Mouse (Mus musculus) left cerebral cortex, adult 11 months (tissue): ENCODE data around the gene Ercc6.

Source experiments
- DNase-seq: peaks from one replicate; pipeline ENCODE4 v3.0.0; 2022; ENCODE audit warnings: low spot score

Gene Ercc6

DNA sequence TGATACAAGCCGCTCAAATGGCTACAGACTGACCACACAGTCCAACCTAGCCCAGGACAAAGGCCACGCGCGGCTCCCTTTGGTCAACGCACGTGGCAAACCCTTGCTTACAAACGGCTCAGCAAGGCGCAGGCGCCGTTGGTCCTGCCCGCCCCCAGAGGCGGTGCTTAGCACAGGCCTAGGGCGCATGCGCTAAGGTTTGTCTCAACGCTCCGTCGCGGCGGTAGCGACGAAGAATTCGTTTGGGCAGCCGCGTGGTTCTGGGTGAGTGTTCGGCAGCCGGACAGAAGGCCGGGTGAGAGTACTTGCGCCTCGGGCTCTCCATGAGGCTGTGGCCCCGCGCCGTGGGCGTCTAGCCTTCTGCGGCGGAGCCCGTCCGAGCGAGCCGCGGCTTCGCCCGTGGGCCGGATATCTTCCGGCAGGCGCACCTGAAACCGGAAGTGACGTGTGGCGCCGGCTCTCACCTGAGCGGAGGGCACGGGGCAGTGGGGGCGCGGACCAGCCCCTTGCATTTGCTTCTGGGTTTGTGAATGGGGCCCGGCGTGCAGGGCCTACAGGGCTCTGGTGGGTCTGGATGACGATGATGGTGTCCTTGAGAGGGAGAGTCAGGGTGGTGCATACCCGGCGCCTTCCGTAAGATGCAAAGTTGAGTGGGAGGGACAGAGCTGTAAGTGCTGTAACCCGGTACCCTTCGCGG lies at the start of gene Ercc6:
TSS of gene Ercc6 (plus strand) at position 186 of the 697 bp plus-strand sequence.
- peak; percentile 87 for DNase-seq

- no peak for DNase-seq
These were observed 48.5 kb upstream of the Ercc6 start, which contains the start of gene Slc18a3 for GRCm38 (mm10) chr14:32464601-32465505. Gene Slc18a3, minus strand, starts transcription at chr14:32464850.

DNA sequence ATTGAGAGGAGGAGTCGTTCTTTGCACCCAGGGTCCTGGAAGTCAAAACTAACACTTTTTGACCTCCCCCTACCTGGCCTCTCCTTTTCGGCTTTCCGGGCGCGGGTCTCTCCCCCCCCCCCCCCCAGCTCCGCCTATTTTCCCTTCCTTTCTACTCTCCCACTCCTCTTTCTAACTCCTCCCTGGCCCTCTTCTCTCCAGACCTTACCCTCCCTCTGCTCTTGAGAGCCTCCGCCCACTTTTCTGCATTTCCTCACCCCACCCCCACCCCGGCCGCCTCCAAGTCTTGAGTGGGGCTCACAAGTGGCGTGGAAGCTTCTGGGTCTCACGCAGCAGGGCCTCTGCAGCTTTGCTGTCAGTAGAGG lies 47.8 kb upstream of the Ercc6 start:
- no peak for DNase-seq

GRCm38 (mm10) chr14:32465889-32466288 lies 47.4 kb upstream of the Ercc6 start, which contains the start of gene Chat:
Gene Chat, minus strand, starts transcription at chr14:32465989.
- DNase-seq, result no peak

GRCm38 (mm10) chr14:32467606-32468005 lies 45.7 kb upstream of the Ercc6 start:
- no peak for DNase-seq

- peak; percentile 51 for DNase-seq
These were observed 40.3 kb upstream of the Ercc6 start for GRCm38 (mm10) chr14:32472996-32473395.

DNA sequence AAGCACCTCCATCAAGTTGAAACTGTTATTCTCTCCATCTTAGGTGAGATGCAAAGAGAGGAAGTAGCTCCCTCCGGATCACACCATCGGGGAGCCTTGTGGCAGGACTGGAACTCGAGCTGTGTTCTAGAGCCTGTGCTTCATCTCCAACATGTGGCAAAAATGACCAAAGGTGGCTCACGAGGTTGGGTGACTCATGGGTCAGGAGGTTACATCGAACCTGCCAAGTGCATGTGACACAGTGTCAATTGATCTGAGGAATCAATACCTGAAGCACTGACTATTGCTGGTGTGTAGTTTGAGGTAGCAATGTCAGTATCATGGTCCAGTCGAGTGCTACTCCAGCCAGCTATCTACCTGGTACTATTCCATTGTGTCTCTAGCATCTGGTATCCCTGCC lies 36.8 kb upstream of the Ercc6 start:
- no peak for DNase-seq

- no peak for DNase-seq
These were observed 35.7 kb upstream of the Ercc6 start for GRCm38 (mm10) chr14:32477581-32477980.

DNA sequence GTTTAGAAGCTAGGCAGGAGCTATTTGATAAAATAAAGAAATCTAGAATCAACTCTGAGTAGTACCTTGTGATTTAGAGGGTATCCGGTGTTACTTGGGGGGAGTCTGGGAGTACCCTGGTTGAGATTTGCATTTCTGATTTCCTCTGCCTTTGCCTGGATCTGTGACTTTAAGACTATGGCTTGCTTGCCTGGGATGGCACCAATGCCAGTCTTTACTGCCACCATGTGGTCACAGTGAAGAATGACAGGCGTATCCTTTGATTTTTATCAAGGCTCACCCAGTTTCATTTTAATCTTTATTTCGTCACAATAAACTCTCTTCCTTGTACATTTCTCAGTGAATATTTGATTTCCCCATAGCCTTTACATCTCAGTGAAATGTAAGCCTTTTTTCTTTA lies 31.3 kb upstream of the Ercc6 start:
- DNase-seq, result no peak

DNA sequence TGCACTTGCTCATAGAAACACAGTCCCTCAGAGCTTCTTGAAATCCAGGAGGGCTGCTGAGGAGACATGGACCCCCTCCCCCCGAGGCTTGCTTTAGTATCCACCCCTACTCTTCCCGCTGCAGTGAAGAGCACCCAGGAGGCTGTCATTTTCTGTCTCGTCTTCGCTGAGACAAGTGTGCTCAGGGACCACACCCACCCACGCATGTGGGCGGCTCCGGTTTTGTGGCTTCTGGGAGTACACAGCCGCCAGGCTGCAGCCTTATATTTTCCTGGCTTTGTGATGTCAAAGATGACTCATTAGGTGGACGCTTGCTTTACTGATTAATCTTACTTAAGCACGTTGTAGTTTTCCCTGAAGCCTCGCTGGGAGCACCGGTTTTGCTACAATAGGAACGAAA lies 20.8 kb upstream of the Ercc6 start:
- DNase-seq, result no peak

DNA sequence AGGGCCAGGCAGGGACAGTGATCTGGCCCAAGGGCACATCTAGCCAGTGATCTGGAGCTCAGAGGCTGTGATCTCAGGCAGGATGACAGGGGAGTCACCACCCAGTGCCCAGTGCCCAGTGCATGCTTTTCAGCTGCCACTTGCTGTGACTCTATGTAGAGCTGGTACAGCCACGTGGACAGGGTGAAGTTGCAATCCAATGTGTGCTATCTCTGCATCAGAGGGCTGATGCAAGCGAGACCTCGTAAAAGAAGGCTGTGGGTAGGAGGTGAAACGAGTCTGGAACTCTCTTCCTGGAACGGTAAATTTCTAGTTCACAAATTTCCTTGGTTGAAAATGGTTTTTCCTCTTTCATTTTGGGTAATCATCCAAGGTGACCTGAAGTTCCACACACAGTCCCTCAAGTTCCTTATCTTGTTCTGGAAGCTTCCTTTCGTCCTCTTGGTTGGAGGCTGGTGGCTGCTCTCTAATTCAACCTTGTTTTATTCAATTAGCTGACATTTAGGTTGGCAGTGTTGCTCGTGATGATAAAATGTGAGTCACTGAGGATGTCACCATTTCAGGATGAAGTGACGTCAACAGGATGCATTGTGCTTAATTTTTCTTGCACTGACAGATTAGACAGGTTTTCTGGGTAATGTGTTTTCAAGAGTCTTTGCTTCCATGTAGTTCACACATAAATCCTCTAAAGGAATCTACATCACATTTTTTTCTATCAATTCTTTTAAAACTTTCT lies 17.0 kb upstream of the Ercc6 start:
- no peak for DNase-seq

GRCm38 (mm10) chr14:32501303-32501702 lies 12.0 kb upstream of the Ercc6 start:
- DNase-seq, result no peak

DNA sequence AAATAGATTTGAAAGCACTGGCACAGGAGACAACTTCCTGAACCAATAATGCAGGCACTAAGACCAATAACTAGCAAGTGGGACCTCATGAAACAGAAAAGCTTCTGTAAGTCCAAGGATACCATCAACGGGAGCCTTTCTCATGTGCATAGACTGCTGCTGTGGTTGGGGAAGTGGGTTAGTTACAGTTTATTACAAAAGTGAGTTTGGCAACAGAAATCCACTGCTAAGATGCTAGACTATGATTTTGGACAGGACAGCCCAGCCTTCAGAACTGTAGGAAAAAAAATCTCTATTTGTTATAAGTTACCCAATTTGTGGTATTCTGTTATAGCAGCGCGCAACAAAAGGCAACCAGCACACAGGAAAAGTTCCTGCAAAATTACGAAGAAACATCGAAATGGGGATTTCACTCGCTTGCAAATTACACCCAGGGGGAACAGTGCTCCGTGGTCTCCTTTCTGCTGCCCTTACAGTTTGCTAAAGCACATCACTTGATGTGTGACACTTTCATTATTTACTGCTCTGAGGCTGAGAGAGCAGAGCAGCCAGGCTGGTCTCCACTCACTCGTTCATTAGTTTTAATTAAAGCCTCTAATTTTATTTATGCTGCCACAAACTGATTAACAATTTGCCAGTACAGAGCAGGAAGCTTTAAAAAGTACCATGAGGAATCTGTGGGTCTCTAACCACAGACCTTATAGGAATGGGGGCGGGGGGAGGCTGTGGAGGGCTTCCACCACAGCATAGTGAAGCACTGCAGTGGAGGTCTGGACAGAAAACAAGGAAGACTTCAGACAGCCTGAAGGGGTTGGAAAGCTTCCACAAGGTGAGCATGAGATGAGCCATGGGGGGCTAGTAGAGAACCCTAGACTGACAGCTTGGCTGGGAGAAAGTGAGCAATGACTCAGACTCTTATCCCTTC lies 10.3 kb upstream of the Ercc6 start:
- DNase-seq, result no peak

DNA sequence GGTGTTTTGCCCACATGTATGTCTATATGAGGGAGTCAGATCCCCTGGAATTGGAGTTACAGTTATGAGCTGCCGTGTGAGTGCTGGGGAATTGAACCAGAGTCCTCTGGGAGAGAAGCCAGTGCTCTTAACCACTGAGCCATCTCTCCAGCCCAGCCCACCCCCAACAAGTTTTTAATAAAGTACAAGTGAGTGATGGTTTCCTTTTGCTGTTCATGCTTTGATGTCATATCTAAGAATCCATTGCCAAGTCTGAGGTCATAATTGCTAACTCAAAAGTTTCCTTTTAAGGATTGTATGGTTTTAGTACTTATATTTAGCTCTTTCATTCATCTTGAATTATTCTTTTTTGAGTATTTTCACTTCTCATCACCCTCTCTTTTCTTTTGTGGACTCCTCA lies 9.4 kb upstream of the Ercc6 start:
- DNase-seq, result no peak

DNA sequence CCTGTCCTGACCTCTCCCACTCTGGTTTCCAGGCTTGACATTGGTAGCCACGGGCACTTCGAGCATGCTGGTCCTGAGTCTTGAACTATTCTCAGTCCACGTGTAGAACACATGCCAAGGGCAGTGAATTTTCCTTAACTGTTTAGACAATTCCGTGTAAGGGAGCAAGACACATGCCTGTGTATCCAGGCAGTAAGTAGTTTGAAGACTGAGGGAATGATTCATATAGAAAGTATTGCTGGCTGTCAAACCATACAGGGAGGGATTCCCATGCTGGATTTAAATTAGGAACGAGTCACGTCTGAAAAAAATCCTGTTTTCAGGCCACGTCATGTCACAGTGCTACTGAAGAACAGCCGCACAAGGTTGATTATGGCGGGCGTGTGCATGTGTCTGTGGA lies 7.0 kb upstream of the Ercc6 start:
- DNase-seq, result no peak

GRCm38 (mm10) chr14:32507216-32507615 lies 6.1 kb upstream of the Ercc6 start:
- DNase-seq, result no peak

DNA sequence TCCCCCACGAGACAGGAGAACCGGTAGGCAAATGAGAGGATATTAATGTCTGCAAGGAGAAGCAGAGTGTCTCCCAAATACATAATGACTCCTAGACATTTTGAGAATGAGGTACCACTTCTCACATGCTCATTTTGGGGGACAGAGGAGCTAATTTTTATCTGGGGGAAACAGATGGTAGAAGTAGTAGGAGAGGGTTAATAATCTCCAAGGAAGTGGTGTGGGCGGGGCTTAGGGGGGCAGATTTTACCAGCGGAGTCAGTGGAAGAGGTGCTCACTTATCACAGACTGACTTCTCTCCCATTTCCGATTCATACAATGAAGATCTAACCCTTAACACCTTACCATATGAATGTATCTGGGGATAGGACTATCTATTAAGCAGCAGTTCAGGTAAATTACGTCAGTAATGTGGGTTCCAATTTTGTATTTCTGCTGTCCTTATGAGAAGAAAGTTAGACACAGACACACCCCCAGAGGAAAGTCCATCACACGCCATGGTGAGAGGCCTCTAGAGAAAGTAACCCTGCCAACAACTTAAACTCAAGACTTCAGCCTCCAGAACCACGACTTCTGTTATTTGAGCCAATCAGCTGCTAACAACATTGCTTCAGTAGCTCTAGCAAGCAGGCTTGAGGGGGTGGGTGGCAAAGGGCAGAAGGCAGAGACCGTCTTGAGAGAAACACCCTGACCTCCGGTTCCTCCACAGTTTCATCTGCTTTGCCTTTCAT lies 5.1 kb upstream of the Ercc6 start:
- DNase-seq, result no peak

DNA sequence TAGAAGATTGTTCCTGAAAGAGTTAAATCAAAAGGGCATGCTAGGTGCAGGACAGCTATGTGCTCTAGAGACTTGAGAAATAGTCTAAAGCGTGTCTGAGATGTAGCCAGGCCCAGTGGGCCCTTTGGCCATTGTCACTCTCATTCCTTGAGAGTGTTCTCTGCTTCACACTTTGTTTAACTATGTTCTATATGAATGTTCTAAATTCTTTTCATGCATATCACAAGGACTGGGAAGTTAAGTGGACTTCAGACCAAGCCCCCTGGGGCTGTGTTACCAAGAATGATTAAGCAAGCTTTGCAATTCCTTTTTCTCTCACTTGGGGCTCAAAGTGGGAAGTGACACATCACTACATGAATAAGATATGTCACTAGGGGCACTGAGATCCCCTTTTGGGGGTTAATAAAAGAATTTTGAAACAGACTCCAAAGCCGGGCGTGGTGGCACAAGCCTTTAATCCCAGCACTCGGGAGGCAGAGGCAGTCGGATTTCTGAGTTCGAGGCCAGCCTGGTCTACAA lies 3.8 kb upstream of the Ercc6 start:
- no peak for DNase-seq

DNA sequence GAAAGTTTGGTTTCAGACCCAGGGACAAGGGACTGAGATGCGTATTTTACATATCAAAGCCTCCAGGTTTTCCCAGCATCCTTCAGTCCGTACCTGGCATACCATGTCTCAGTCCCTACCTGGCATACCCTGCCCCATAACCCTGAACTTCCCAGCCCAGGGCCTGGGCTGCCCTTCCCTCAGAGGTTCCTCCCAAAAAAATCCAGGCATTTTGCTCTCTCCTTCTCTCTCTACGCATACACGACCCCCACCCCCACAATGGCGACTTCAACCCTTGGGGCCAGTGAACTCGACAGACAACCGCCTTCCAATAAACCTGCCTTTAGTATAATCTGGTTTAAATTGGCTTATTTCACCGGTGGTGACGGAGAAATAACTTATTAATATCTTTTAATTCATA lies 409 bp upstream of the Ercc6 start:
- no peak for DNase-seq

- no peak for DNase-seq
These were observed 2.8 kb downstream of the Ercc6 start for GRCm38 (mm10) chr14:32516086-32516485.

DNA sequence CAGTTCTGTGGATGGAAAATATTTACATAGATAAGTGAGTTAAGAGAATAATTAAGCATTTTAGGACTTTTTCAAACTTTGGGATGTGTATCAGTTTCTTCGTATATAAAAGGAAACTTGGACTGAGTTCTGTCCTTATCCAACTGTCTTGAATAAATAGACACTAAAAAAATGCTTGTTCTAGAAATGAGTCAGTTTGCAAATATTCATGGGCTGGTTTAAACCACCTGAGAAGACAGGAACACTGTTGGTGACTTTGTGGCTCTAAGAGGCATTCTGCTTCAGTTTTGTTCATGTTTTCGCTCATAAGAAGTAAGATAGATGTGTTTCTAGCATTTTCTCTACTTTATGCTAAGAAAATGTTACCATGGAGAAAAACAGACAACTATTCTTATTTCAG lies 5.2 kb downstream of the Ercc6 start:
- DNase-seq, result no peak
